Mouse (Mus musculus) yolk sac, embryonic 10.5 days (tissue): ENCODE results near the gene Foxo3.

ENCODE experiments used
- DNase-seq: peaks from one replicate; pipeline ENCODE4 v3.0.0-alpha.2; 2017; ENCODE audit warnings: low spot score

The Foxo3 gene

GRCm38 (mm10) chr10:42226176-42226575 lies 50.4 kb downstream of the Foxo3 start:
- no peak for DNase-seq

- DNase-seq, result no peak
These were observed 51.2 kb downstream of the Foxo3 start for GRCm38 (mm10) chr10:42225184-42225935.

GRCm38 (mm10) chr10:42221996-42222395 lies 54.6 kb downstream of the Foxo3 start:
- no peak for DNase-seq

- DNase-seq, result no peak
These were observed 55.2 kb downstream of the Foxo3 start for GRCm38 (mm10) chr10:42221136-42221891.

- no peak for DNase-seq
These were observed 56.1 kb downstream of the Foxo3 start for GRCm38 (mm10) chr10:42220418-42220952.

- DNase-seq, result no peak
These were observed 65.1 kb downstream of the Foxo3 start for GRCm38 (mm10) chr10:42211407-42211806.

- DNase-seq, result no peak
These were observed 65.9 kb downstream of the Foxo3 start for GRCm38 (mm10) chr10:42210641-42211040.

GRCm38 (mm10) chr10:42209809-42210208 lies 66.7 kb downstream of the Foxo3 start:
- no peak for DNase-seq

- DNase-seq, result no peak
These were observed 68.9 kb downstream of the Foxo3 start for GRCm38 (mm10) chr10:42207612-42208011.

- no peak for DNase-seq
These were observed 71.7 kb downstream of the Foxo3 start for GRCm38 (mm10) chr10:42204768-42205412.

GRCm38 (mm10) chr10:42203321-42204155 lies 73.0 kb downstream of the Foxo3 start:
- no peak for DNase-seq

GRCm38 (mm10) chr10:42202561-42202960 lies 74.0 kb downstream of the Foxo3 start:
- DNase-seq, result peak; percentile 74

- no peak for DNase-seq
These were observed 77.1 kb downstream of the Foxo3 start for GRCm38 (mm10) chr10:42199472-42199871.

- DNase-seq, result no peak
These were observed 77.9 kb downstream of the Foxo3 start for GRCm38 (mm10) chr10:42198682-42199081.

GRCm38 (mm10) chr10:42194784-42195183 lies 81.8 kb downstream of the Foxo3 start:
- DNase-seq, result no peak

GRCm38 (mm10) chr10:42193981-42194380 lies 82.6 kb downstream of the Foxo3 start:
- peak; percentile 36 for DNase-seq

- peak; percentile 54 for DNase-seq
These were observed 83.6 kb downstream of the Foxo3 start for GRCm38 (mm10) chr10:42192951-42193350.

GRCm38 (mm10) chr10:42189674-42190434 lies 86.7 kb downstream of the Foxo3 start:
- DNase-seq, result peak; percentile 54

GRCm38 (mm10) chr10:42189037-42189436 lies 87.5 kb downstream of the Foxo3 start:
- DNase-seq, result no peak

- no peak for DNase-seq
These were observed 88.5 kb downstream of the Foxo3 start for GRCm38 (mm10) chr10:42188091-42188490.

- DNase-seq, result no peak
These were observed 89.6 kb downstream of the Foxo3 start for GRCm38 (mm10) chr10:42186941-42187401.
